In the genomic region with DNA sequence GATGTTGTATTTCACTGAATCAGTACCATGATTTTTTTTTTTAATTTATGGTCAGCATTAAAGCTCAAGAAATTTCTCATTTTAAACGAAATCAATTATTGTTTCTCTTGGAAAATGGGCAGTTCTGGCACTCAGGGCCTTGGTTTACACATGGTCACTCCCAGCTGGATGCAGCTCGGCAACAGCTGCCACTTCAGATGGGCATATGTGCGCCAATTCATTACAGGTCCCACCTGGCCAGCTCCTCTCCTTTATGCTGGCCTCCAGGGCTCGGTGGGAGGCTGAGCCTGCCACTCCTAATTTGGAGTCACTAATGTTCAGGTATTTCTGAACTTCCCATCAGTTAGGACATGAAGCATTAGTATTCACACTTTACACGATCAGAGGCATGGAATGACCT, we compare ENCODE assay signal across 15 mouse cellular contexts.
"Had no signal": no experiment of that assay in that cellular context is flagged by ENCODE, and none has a peak within 500 bp of the region (broad histone marks: within the 10 kb centered on the region; RNA-seq: fewer than 3 reads in every experiment).

No protein-coding gene starts in this region.

- ATAC-seq: lung, postnatal 0 days; midbrain, embryonic 13.5 days had no signal

- H3K27ac ChIP-seq: kidney, postnatal 0 days; limb, embryonic 13.5 days; liver, embryonic 15.5 days; midbrain, embryonic 13.5 days; neural tube, embryonic 12.5 days had no signal

- H3K36me3 ChIP-seq: limb, embryonic 13.5 days; liver, embryonic 15.5 days; midbrain, embryonic 13.5 days; neural tube, embryonic 12.5 days had no signal

- H3K9ac ChIP-seq: limb, embryonic 13.5 days; liver, embryonic 15.5 days; midbrain, embryonic 13.5 days; neural tube, embryonic 12.5 days had no signal

- DNase-seq: kidney, postnatal 36 days; layer of hippocampus, adult 9-11 months; layer of hippocampus, postnatal 36 days; lung, adult 2 months; lung, postnatal 36 days; spleen, adult 18-20 months; thymus, adult 18-20 months; thymus, postnatal 14 days had no signal

- H3K4me1 ChIP-seq: liver, embryonic 15.5 days; neural tube, embryonic 12.5 days had no signal

- H3K4me3 ChIP-seq: limb, embryonic 13.5 days; liver, embryonic 15.5 days; midbrain, embryonic 13.5 days; neural tube, embryonic 12.5 days had no signal

- H3K27me3 ChIP-seq: limb, embryonic 13.5 days; liver, embryonic 15.5 days; midbrain, embryonic 13.5 days; neural tube, embryonic 12.5 days had no signal

- H3K4me2 ChIP-seq: limb, embryonic 13.5 days; liver, embryonic 11.5 days; liver, embryonic 15.5 days; midbrain, embryonic 13.5 days; neural tube, embryonic 12.5 days had no signal

- H3K9me3 ChIP-seq: limb, embryonic 13.5 days; liver, embryonic 15.5 days; midbrain, embryonic 13.5 days; neural tube, embryonic 12.5 days had no signal
